In genomic region chr3:52178851-52179250, GRCm38 (mm10) we compare ENCODE assay signal across 10 mouse cellular contexts.
DNase-seq lines count a peak whose midpoint lies in the region; ATAC-seq and TF ChIP-seq lines count a peak whose summit lies in the region.
"Had no signal": no experiment of that assay in that cellular context is flagged by ENCODE, and none has a peak within 500 bp of the region (broad histone marks: within the 10 kb centered on the region; RNA-seq: fewer than 3 reads in every experiment).

No protein-coding gene starts in this region.

- no peak for TF ChIP-seq CTCF in C2C12 (IDR thresholded peaks at IDR 0.05; ENCODE audit: control insufficient read depth, insufficient read depth, insufficient read length)
- TF ChIP-seq CTCF in left cerebral cortex, adult 2 months (IDR thresholded peaks at IDR 0.05), result no peak

- DNase-seq in embryo, embryonic 10 days (ENCODE audit: low spot score), result peak; percentile 31
- DNase-seq in embryo, embryonic 9.5 days (ENCODE audit: extremely low spot score), result no peak
- peak; percentile 23 for DNase-seq in hindbrain, embryonic 10.5 days (ENCODE audit: low spot score)
- no peak for DNase-seq in left cerebral cortex, adult 2 months (ENCODE audit: extremely low spot score in 1 of 2, low spot score in 2 of 2)
- DNase-seq in right cerebral cortex, postnatal 36 days (ENCODE audit: low spot score in 2 of 2), result no peak
- DNase-seq: kidney, adult 18-20 months; thymus, adult 18-20 months had no signal

- no peaks in the 10 kb centered on the region for H3K27me3 ChIP-seq in C2C12 (ENCODE audit: control insufficient read depth, insufficient read depth, insufficient read length)
- H3K27me3 ChIP-seq in hindbrain, embryonic 10.5 days (ENCODE audit: insufficient read depth, poor library complexity, severe bottlenecking), result 0 out of 2 replicates have a peak, but pooled peaks cover 6% of the 10 kb centered on the region
- no peaks in the 10 kb centered on the region for H3K27me3 ChIP-seq in midbrain, embryonic 13.5 days
- peaks cover 4% of the 10 kb centered on the region; the same call in 1 of the 2 replicates for H3K27me3 ChIP-seq in liver, embryonic 12.5 days (replicated peaks)

- peak overlapping the region; percentile 22 for H3K4me3 ChIP-seq in C2C12 (ENCODE audit: insufficient read depth, poor library complexity, severe bottlenecking)
- H3K4me3 ChIP-seq in hindbrain, embryonic 10.5 days, result no peak overlapping the region
- H3K4me3 ChIP-seq in midbrain, embryonic 13.5 days (replicated peaks), result 0 out of 2 replicates have a peak overlapping the region, but pooled peaks have one; percentile 9
- no peak overlapping the region for H3K4me3 ChIP-seq in liver, embryonic 12.5 days
- H3K4me3 ChIP-seq in left cerebral cortex, adult 2 months, result no peak overlapping the region

- H3K79me2 ChIP-seq in C2C12 (ENCODE audit: control insufficient read depth, insufficient read depth), result no peaks in the 10 kb centered on the region

- 0 out of 2 replicates have a peak overlapping the region, but pooled peaks have one; percentile 40 for H3K9ac ChIP-seq in midbrain, embryonic 13.5 days (replicated peaks)
- no peak overlapping the region for H3K9ac ChIP-seq in liver, embryonic 12.5 days

- peaks cover 57% of the 10 kb centered on the region for H3K4me1 ChIP-seq in hindbrain, embryonic 10.5 days (replicated peaks)
- H3K4me1 ChIP-seq in midbrain, embryonic 13.5 days (replicated peaks), result peaks cover 44% of the 10 kb centered on the region
- H3K4me1 ChIP-seq in liver, embryonic 12.5 days, result peaks cover 16% of the 10 kb centered on the region

- WGBS in hindbrain, embryonic 10.5 days, result 70% methylated on average over 9 of the region's 9 CpGs
- 61% methylated on average over 9 of the region's 9 CpGs for WGBS in midbrain, embryonic 13.5 days
- 69% methylated on average over 9 of the region's 9 CpGs for WGBS in liver, embryonic 12.5 days (ENCODE audit: insufficient replicate concordance)

- H3ac ChIP-seq in C2C12 (ENCODE audit: control insufficient read depth, insufficient read length, low read depth), result no peak overlapping the region

- no peak for ATAC-seq in midbrain, embryonic 13.5 days
- no peak for ATAC-seq in liver, embryonic 12.5 days

- no peaks in the 10 kb centered on the region for H3K79me3 ChIP-seq in C2C12 (ENCODE audit: low read depth)

- peak overlapping the region; percentile 94 for H3K27ac ChIP-seq in hindbrain, embryonic 10.5 days
- H3K27ac ChIP-seq in midbrain, embryonic 13.5 days, result peak overlapping the region; percentile 92
- no peak overlapping the region for H3K27ac ChIP-seq in liver, embryonic 12.5 days
- H3K27ac ChIP-seq in left cerebral cortex, adult 2 months, result no peak overlapping the region

- H3K4me2 ChIP-seq in midbrain, embryonic 13.5 days (replicated peaks), result peak overlapping the region; percentile 44
- no peak overlapping the region for H3K4me2 ChIP-seq in liver, embryonic 12.5 days

- no peaks in the 10 kb centered on the region for H3K9me3 ChIP-seq in hindbrain, embryonic 10.5 days
- H3K9me3 ChIP-seq in midbrain, embryonic 13.5 days, result no peaks in the 10 kb centered on the region
- no peaks in the 10 kb centered on the region for H3K9me3 ChIP-seq in liver, embryonic 12.5 days (replicated peaks)

- intact Hi-C loops in left cerebral cortex, adult 2 months (cut with DNase I), result loop anchor here (5.0 kb wide), 1 partner anchor 77 kb away; no protein-coding TSS in a partner anchor

- no peaks in the 10 kb centered on the region for H3K36me3 ChIP-seq in C2C12 (ENCODE audit: control insufficient read depth, insufficient read depth)
- no peaks in the 10 kb centered on the region for H3K36me3 ChIP-seq in hindbrain, embryonic 10.5 days
- no peaks in the 10 kb centered on the region for H3K36me3 ChIP-seq in midbrain, embryonic 13.5 days
- no peaks in the 10 kb centered on the region for H3K36me3 ChIP-seq in liver, embryonic 12.5 days

TF ChIP-seq in C2C12, 6 proteins besides CTCF, POLR2A, EP300 and RAD21:
- no peak for TF ChIP-seq MYOD1 (IDR thresholded peaks at IDR 0.05; ENCODE audit: control insufficient read depth, insufficient read length, low read depth)
- no peak for TF ChIP-seq MAX (IDR thresholded peaks at IDR 0.05)
- no peak for TF ChIP-seq FOSL1 (IDR thresholded peaks at IDR 0.05; ENCODE audit: insufficient read depth, low read length, poor library complexity, severe bottlenecking)
- no peak for TF ChIP-seq USF1 (IDR thresholded peaks at IDR 0.05; ENCODE audit: low read depth)
- no peak for TF ChIP-seq MYOG (IDR thresholded peaks at IDR 0.05; ENCODE audit: control insufficient read depth, extremely low read depth, insufficient read length)
- no peak for TF ChIP-seq CEBPB (IDR thresholded peaks at IDR 0.05; ENCODE audit: low read depth)

Comparison
In these comparisons a context has a peak if more than half of its experiments do, and no peak if none do; other contexts are left out.
1. DNase-seq: peak in embryo, embryonic 10 days (single experiment) and hindbrain, embryonic 10.5 days (single experiment); none in embryo, embryonic 9.5 days (single experiment), left cerebral cortex, adult 2 months (0 of 2) and right cerebral cortex, postnatal 36 days (0 of 2).
2. H3K4me3 ChIP-seq: peak in C2C12 (single experiment) and midbrain, embryonic 13.5 days (single experiment); none in hindbrain, embryonic 10.5 days (single experiment), liver, embryonic 12.5 days (single experiment) and left cerebral cortex, adult 2 months (single experiment).
3. H3K27ac ChIP-seq: peak in hindbrain, embryonic 10.5 days (single experiment) and midbrain, embryonic 13.5 days (single experiment); none in liver, embryonic 12.5 days (single experiment) and left cerebral cortex, adult 2 months (single experiment).